Mouse (Mus musculus): ENCODE data around the gene Rpl6. TPM values are rescaled to one million over a fixed set of nuclear protein-coding genes. Genes with fewer than 3 reads are reported as not detected.
A peak's percentile ranks its signal among the peaks of the same experiment; 100 is the strongest.
"Not testable (repeated sequence)": the region's sequence is repeated elsewhere in the genome, so short reads cannot be mapped to it uniquely, and the experiment has no call there.

Gene Rpl6
- polyA plus RNA-seq, 1 experiment from 2014 or later: 368 TPM

- Histone ChIP-seq H3K27me3 (replicated peaks) (no peaks in the 10 kb centered on the region), H3K9ac (no peak overlapping the region)
- no peak for ATAC-seq (ENCODE audit: extremely low read depth, insufficient number of reproducible peaks, low FRiP score, low TSS enrichment)
Observed at GRCm38 (mm10) chr5:121215380-121216125, 11.3 kb downstream of the Rpl6 start.

GRCm38 (mm10) chr5:121216126-121216446 is 11.8 kb downstream of the Rpl6 start:
- H3K9me3 ChIP-seq: no peaks in the 10 kb centered on the region
- peaks cover 21% of the 10 kb centered on the region for H3K36me3 ChIP-seq

More at GRCm38 (mm10) chr5:121215380-121216125, 11.3 kb downstream of the Rpl6 start:
- H3K4me2 ChIP-seq: no peak overlapping the region
- no peak overlapping the region for H3K27ac ChIP-seq (replicated peaks)
- H3K9me3 ChIP-seq: no peaks in the 10 kb centered on the region
- no peak overlapping the region for H3K4me3 ChIP-seq
- WGBS: 43% methylated on average over 13 of the region's 13 CpGs
- peaks cover 26% of the 10 kb centered on the region for H3K36me3 ChIP-seq
- peaks cover 4% of the 10 kb centered on the region; the same call in 1 of the 2 replicates for H3K4me1 ChIP-seq

GRCm38 (mm10) chr5:121216584-121217312 is 12.5 kb downstream of the Rpl6 start:
- H3K27me3 ChIP-seq (replicated peaks); H3K9ac ChIP-seq; H3K27ac ChIP-seq (replicated peaks); H3K9me3 ChIP-seq; H3K4me2 ChIP-seq; H3K4me3 ChIP-seq; ATAC-seq (ENCODE audit: extremely low read depth, insufficient number of reproducible peaks, low FRiP score, low TSS enrichment): not testable (repeated sequence)
- Histone ChIP-seq H3K4me1 (peaks cover 11% of the 10 kb centered on the region), H3K36me3 (peaks cover 14% of the 10 kb centered on the region)
- 80% methylated on average over 9 of the region's 9 CpGs for WGBS

More at GRCm38 (mm10) chr5:121216126-121216446, 11.8 kb downstream of the Rpl6 start:
- Histone ChIP-seq H3K4me2 (no peak overlapping the region), H3K27me3 (replicated peaks) (no peaks in the 10 kb centered on the region), H3K9ac (no peak overlapping the region), H3K4me1 (peaks cover 4% of the 10 kb centered on the region; the same call in 1 of the 2 replicates), H3K4me3 (no peak overlapping the region), H3K27ac (replicated peaks) (no peak overlapping the region)
- ATAC-seq (ENCODE audit: extremely low read depth, insufficient number of reproducible peaks, low FRiP score, low TSS enrichment): no peak
- WGBS: 50% methylated on average over 12 of the region's 12 CpGs

- Histone ChIP-seq H3K9me3 (no peaks in the 10 kb centered on the region), H3K4me1 (peaks cover 15% of the 10 kb centered on the region), H3K4me2 (no peak overlapping the region), H3K9ac (no peak overlapping the region), H3K27me3 (replicated peaks) (no peaks in the 10 kb centered on the region), H3K36me3 (peaks cover 9% of the 10 kb centered on the region), H3K27ac (replicated peaks) (no peak overlapping the region), H3K4me3 (no peak overlapping the region)
- no peak for ATAC-seq (ENCODE audit: extremely low read depth, insufficient number of reproducible peaks, low FRiP score, low TSS enrichment)
- 72% methylated on average over 2 of the region's 2 CpGs for WGBS
Observed at GRCm38 (mm10) chr5:121217313-121217634, 13.0 kb downstream of the Rpl6 start.

GRCm38 (mm10) chr5:121219190-121219589 is 14.9 kb downstream of the Rpl6 start:
- Histone ChIP-seq H3K36me3 (no peaks in the 10 kb centered on the region), H3K4me1 (peaks cover 20% of the 10 kb centered on the region), H3K4me3 (no peak overlapping the region), H3K27ac (replicated peaks) (no peak overlapping the region), H3K9me3 (no peaks in the 10 kb centered on the region), H3K27me3 (replicated peaks) (no peaks in the 10 kb centered on the region), H3K4me2 (no peak overlapping the region), H3K9ac (no peak overlapping the region)
- 92% methylated on average over 1 of the region's 1 CpGs for WGBS
- no peak for ATAC-seq (ENCODE audit: extremely low read depth, insufficient number of reproducible peaks, low FRiP score, low TSS enrichment)

GRCm38 (mm10) chr5:121219980-121220731 is 15.9 kb downstream of the Rpl6 start, which contains the start of gene Hectd4:
TSS of gene Hectd4 (plus strand) at chr5:121220219.
- H3K27ac ChIP-seq (replicated peaks): peak within 1 kb of the TSS; percentile 88
- peaks cover 26% of the 10 kb centered on the region for H3K4me1 ChIP-seq
- no peaks in the 10 kb centered on the region for H3K9me3 ChIP-seq
- WGBS: under 1% methylated on average over 72 of the region's 90 CpGs
- no peaks in the 10 kb centered on the region for H3K36me3 ChIP-seq
- H3K4me2 ChIP-seq: peak within 1 kb of the TSS; percentile 81
- peak; percentile 91 for ATAC-seq (ENCODE audit: extremely low read depth, insufficient number of reproducible peaks, low FRiP score, low TSS enrichment)
- H3K4me3 ChIP-seq: peak within 1 kb of the TSS; percentile 86
- peak within 1 kb of the TSS; percentile 96 for H3K9ac ChIP-seq
- H3K27me3 ChIP-seq (replicated peaks): no peaks in the 10 kb centered on the region

GRCm38 (mm10) chr5:121220732-121221301 is 16.5 kb downstream of the Rpl6 start:
- ATAC-seq (ENCODE audit: extremely low read depth, insufficient number of reproducible peaks, low FRiP score, low TSS enrichment): peak; percentile 17; the same call in 1 of the 2 replicates
- H3K9ac ChIP-seq: peak overlapping the region; percentile 96
- under 1% methylated on average over 30 of the region's 38 CpGs for WGBS

GRCm38 (mm10) chr5:121221328-121221850 is 17.1 kb downstream of the Rpl6 start:
- peak overlapping the region; percentile 96 for H3K9ac ChIP-seq
- no peaks in the 10 kb centered on the region for H3K27me3 ChIP-seq (replicated peaks)
- peak overlapping the region; percentile 86 for H3K4me3 ChIP-seq
- H3K36me3 ChIP-seq: no peaks in the 10 kb centered on the region
- H3K4me1 ChIP-seq: peaks cover 38% of the 10 kb centered on the region
- ATAC-seq (ENCODE audit: extremely low read depth, insufficient number of reproducible peaks, low FRiP score, low TSS enrichment): no peak
- H3K27ac ChIP-seq (replicated peaks): peak overlapping the region; percentile 88
- 23% methylated on average over 22 of the region's 23 CpGs for WGBS
- no peaks in the 10 kb centered on the region for H3K9me3 ChIP-seq
- H3K4me2 ChIP-seq: peak overlapping the region; percentile 81

More at GRCm38 (mm10) chr5:121220732-121221301, 16.5 kb downstream of the Rpl6 start:
- H3K9me3 ChIP-seq: no peaks in the 10 kb centered on the region
- no peaks in the 10 kb centered on the region for H3K27me3 ChIP-seq (replicated peaks)
- peaks cover 33% of the 10 kb centered on the region for H3K4me1 ChIP-seq
- H3K4me2 ChIP-seq: peak overlapping the region; percentile 81
- peak overlapping the region; percentile 86 for H3K4me3 ChIP-seq
- peak overlapping the region; percentile 88 for H3K27ac ChIP-seq (replicated peaks)
- no peaks in the 10 kb centered on the region for H3K36me3 ChIP-seq

- not testable (repeated sequence) for H3K27ac ChIP-seq (replicated peaks); H3K27me3 ChIP-seq (replicated peaks); H3K9ac ChIP-seq; H3K4me2 ChIP-seq; H3K36me3 ChIP-seq; H3K9me3 ChIP-seq; H3K4me3 ChIP-seq; ATAC-seq (ENCODE audit: extremely low read depth, insufficient number of reproducible peaks, low FRiP score, low TSS enrichment)
- H3K4me1 ChIP-seq: peaks cover 45% of the 10 kb centered on the region
- WGBS: 91% methylated on average over 4 of the region's 4 CpGs
Observed at GRCm38 (mm10) chr5:121224020-121224419, 19.7 kb downstream of the Rpl6 start.

- no peaks in the 10 kb centered on the region for H3K9me3 ChIP-seq
- no peak overlapping the region for H3K4me2 ChIP-seq
- H3K4me3 ChIP-seq: no peak overlapping the region
- H3K27me3 ChIP-seq (replicated peaks): no peaks in the 10 kb centered on the region
- 84% methylated on average over 3 of the region's 3 CpGs for WGBS
- 0 out of 2 replicates have a peak, but pooled peaks cover 4% of the 10 kb centered on the region for H3K36me3 ChIP-seq
- ATAC-seq (ENCODE audit: extremely low read depth, insufficient number of reproducible peaks, low FRiP score, low TSS enrichment): no peak
- no peak overlapping the region for H3K9ac ChIP-seq
- H3K27ac ChIP-seq (replicated peaks): no peak overlapping the region
- H3K4me1 ChIP-seq: peaks cover 41% of the 10 kb centered on the region
Observed at GRCm38 (mm10) chr5:121224856-121225255, 20.6 kb downstream of the Rpl6 start.
